ENCODE assay signal across 8 mouse cellular contexts in the genomic region with DNA sequence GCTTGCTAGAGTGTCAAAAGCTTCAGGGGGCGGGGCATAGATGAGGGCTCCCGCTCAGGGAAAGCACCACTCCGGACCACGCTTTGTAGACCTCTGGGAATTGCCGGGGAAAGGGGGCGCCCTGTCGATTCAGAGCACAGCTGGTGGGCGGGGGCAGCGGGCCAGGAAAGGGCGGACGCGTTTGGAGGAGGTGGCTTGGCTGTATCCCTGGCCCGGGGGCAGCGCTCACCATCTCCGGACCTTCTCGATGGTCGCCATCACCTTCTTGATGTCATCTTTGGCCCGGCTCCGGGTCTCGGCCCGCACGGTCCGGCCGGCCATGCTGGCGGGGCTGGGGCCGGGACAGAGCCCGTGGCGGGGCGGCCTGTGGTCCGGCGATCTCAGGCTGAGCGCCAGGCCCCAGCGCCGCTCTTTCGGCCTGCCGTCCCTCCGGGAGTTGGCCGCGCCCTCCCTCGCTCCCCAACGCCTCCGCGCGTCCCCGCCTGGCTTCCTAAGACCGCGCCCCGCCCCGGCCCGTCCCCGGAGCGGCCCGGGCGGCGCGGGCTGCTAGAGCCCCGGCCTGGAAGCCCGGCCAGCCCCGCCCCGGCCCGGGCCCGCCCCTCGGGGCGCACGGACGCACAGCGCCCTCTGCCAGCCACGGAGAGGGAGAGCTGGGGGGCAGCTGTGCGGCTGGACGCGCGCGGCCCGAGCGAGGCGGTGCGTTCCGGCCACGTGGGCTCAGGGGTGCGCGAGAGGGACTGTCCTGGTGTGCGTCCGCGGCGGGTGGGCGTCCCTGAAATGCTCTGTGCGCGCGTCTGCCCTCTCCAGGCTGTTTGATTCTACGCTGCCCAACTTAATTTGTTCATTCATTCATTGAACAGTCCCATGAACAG. TPM values are rescaled to one million over a fixed set of nuclear protein-coding genes. Genes with fewer than 3 reads are reported as not detected.
DNase-seq lines count a peak whose midpoint lies in the region; ATAC-seq and TF ChIP-seq lines count a peak whose summit lies in the region.

TSS of gene Bcl7c (minus strand) at position 727 of the 872 bp plus-strand sequence.

- peaks cover 48% of the 10 kb centered on the region for H3K4me1 ChIP-seq in erythroblast, embryonic 14.5 days (ENCODE audit: control insufficient read depth)
- peaks cover 22% of the 10 kb centered on the region for H3K4me1 ChIP-seq in heart, embryonic 11.5 days (ENCODE audit: control insufficient read depth, insufficient read depth, low read length)
- H3K4me1 ChIP-seq in kidney, embryonic 16.5 days (ENCODE audit: insufficient read depth, low read length): peaks cover 54% of the 10 kb centered on the region
- peaks cover 21% of the 10 kb centered on the region for H3K4me1 ChIP-seq in liver, embryonic 11.5 days (replicated peaks; ENCODE audit: control insufficient read depth, insufficient read depth, low read length)

- ATAC-seq in CD4-positive, CD25-positive, alpha-beta regulatory T cell, adult 4 months: peak; percentile 77
- peak; percentile 87 for ATAC-seq in heart, embryonic 11.5 days (replicated peaks; ENCODE audit: insufficient number of reproducible peaks, low FRiP score, low TSS enrichment)
- ATAC-seq in kidney, embryonic 16.5 days (ENCODE audit: low FRiP score, low TSS enrichment): peak; percentile 87
- ATAC-seq in liver, embryonic 11.5 days (replicated peaks; ENCODE audit: low FRiP score): peak; percentile 88

- peak within 1 kb of the TSS; percentile 93 for H3K27ac ChIP-seq in heart, embryonic 11.5 days (ENCODE audit: low read depth, low read length)
- H3K27ac ChIP-seq in kidney, embryonic 16.5 days (ENCODE audit: low read length): peak within 1 kb of the TSS; percentile 99
- peak within 1 kb of the TSS; percentile 91 for H3K27ac ChIP-seq in liver, embryonic 11.5 days (ENCODE audit: low read depth, low read length)

- H3K4me3 ChIP-seq in erythroblast, embryonic 14.5 days (replicated peaks): peak within 1 kb of the TSS; percentile 80
- peak within 1 kb of the TSS; percentile 71 for H3K4me3 ChIP-seq in heart, embryonic 11.5 days (ENCODE audit: low read depth, low read length)
- H3K4me3 ChIP-seq in kidney, embryonic 16.5 days (ENCODE audit: low read length): peak within 1 kb of the TSS; percentile 74
- peak within 1 kb of the TSS; percentile 71 for H3K4me3 ChIP-seq in liver, embryonic 11.5 days (ENCODE audit: low read depth, low read length)
- peak within 1 kb of the TSS; percentile 35 for H3K4me3 ChIP-seq in myocyte

- DNase-seq in brain, embryonic 18.5 days (ENCODE audit: low read depth, low spot score): peak; percentile 64
- peak; percentile 93 for DNase-seq in liver, embryonic 11.5 days (ENCODE audit: low spot score)
- peak; percentile 89 to 94 for DNase-seq in spleen, postnatal 4 days (ENCODE audit: low spot score in 2 of 2)

- peaks cover 19% of the 10 kb centered on the region for H3K36me3 ChIP-seq in erythroblast, embryonic 14.5 days (ENCODE audit: control insufficient read depth)
- H3K36me3 ChIP-seq in heart, embryonic 11.5 days (ENCODE audit: control insufficient read depth, insufficient read depth, low read length): 0 out of 2 replicates have a peak, but pooled peaks cover 4% of the 10 kb centered on the region
- peaks cover 20% of the 10 kb centered on the region for H3K36me3 ChIP-seq in kidney, embryonic 16.5 days (ENCODE audit: insufficient read depth, low read length)
- H3K36me3 ChIP-seq in liver, embryonic 11.5 days (ENCODE audit: control insufficient read depth, insufficient read depth, low read length): peaks cover 2% of the 10 kb centered on the region; the same call in 1 of the 2 replicates
- peaks cover 6% of the 10 kb centered on the region for H3K36me3 ChIP-seq in myocyte (ENCODE audit: control insufficient read depth, insufficient read depth)

- H3K79me2 ChIP-seq in myocyte (ENCODE audit: control insufficient read depth, insufficient read depth): peaks cover 17% of the 10 kb centered on the region

- WGBS in heart, embryonic 11.5 days (ENCODE audit: insufficient replicate concordance): under 1% methylated on average over 71 of the region's 90 CpGs
- under 1% methylated on average over 68 of the region's 90 CpGs for WGBS in kidney, embryonic 16.5 days
- under 1% methylated on average over 84 of the region's 90 CpGs for WGBS in liver, embryonic 11.5 days

- peak within 1 kb of the TSS; percentile 87 for H3K9ac ChIP-seq in heart, embryonic 11.5 days (ENCODE audit: low read depth, low read length)
- H3K9ac ChIP-seq in kidney, embryonic 16.5 days (replicated peaks; ENCODE audit: low read length): peak within 1 kb of the TSS; percentile 91
- peak within 1 kb of the TSS; percentile 77 for H3K9ac ChIP-seq in liver, embryonic 11.5 days (ENCODE audit: low read depth, low read length)

- H3K27me3 ChIP-seq in erythroblast, embryonic 14.5 days (ENCODE audit: control insufficient read depth): no peaks in the 10 kb centered on the region
- no peaks in the 10 kb centered on the region for H3K27me3 ChIP-seq in heart, embryonic 11.5 days (ENCODE audit: control insufficient read depth, insufficient read depth, low read length)
- no peaks in the 10 kb centered on the region for H3K27me3 ChIP-seq in kidney, embryonic 16.5 days (ENCODE audit: insufficient read depth, low read length)
- H3K27me3 ChIP-seq in liver, embryonic 11.5 days (replicated peaks; ENCODE audit: control insufficient read depth, insufficient read depth, low read length): no peaks in the 10 kb centered on the region
- H3K27me3 ChIP-seq in myocyte (ENCODE audit: control insufficient read depth, insufficient read depth, insufficient read length): no peaks in the 10 kb centered on the region

- peak within 1 kb of the TSS; percentile 75 for H3K4me2 ChIP-seq in heart, embryonic 11.5 days
- peak within 1 kb of the TSS; percentile 70 for H3K4me2 ChIP-seq in kidney, embryonic 16.5 days (replicated peaks; ENCODE audit: low read depth, low read length)
- peak within 1 kb of the TSS; percentile 83 for H3K4me2 ChIP-seq in liver, embryonic 11.5 days
- peak within 1 kb of the TSS; percentile 87 for H3K4me2 ChIP-seq in myocyte (ENCODE audit: low read depth)

- TF ChIP-seq POLR2A in myocyte (IDR thresholded peaks at IDR 0.05; ENCODE audit: insufficient read length, low read depth): peak; percentile 81

- H3K9me3 ChIP-seq in erythroblast, embryonic 14.5 days (ENCODE audit: control insufficient read depth, low read length): no peaks in the 10 kb centered on the region
- no peaks in the 10 kb centered on the region for H3K9me3 ChIP-seq in heart, embryonic 11.5 days (replicated peaks; ENCODE audit: control insufficient read depth, low read length)
- H3K9me3 ChIP-seq in kidney, embryonic 16.5 days (ENCODE audit: low read length): no peaks in the 10 kb centered on the region
- no peaks in the 10 kb centered on the region for H3K9me3 ChIP-seq in liver, embryonic 11.5 days (ENCODE audit: control insufficient read depth, low read length)

- H3ac ChIP-seq in myocyte (ENCODE audit: control insufficient read depth, insufficient read length): peak within 1 kb of the TSS; percentile 52

TF ChIP-seq in myocyte, 11 proteins besides CTCF, POLR2A, EP300 and RAD21:
- TF ChIP-seq USF1 (IDR thresholded peaks at IDR 0.05; ENCODE audit: low read depth): peak; percentile 47
- no peak for TF ChIP-seq CEBPB (IDR thresholded peaks at IDR 0.05; ENCODE audit: insufficient read depth, poor library complexity, severe bottlenecking)
- TF ChIP-seq TCF3 (IDR thresholded peaks at IDR 0.05; ENCODE audit: insufficient read length, low read depth): peak; percentile 48
- TF ChIP-seq POLR2AphosphoS2 (IDR thresholded peaks at IDR 0.05; ENCODE audit: insufficient read length, low read depth): peak; percentile 75
- TF ChIP-seq MYOD1 (IDR thresholded peaks at IDR 0.05; ENCODE audit: control insufficient read depth in 1 of 3, insufficient read length in 2 of 3, low read depth in 2 of 3): peak in 2 of 3 experiments; percentile 73 to 87
- no peak for TF ChIP-seq REST (IDR thresholded peaks at IDR 0.05; ENCODE audit: insufficient read depth, insufficient read length)
- peak in 2 of 3 experiments; percentile 86 to 91 for TF ChIP-seq MYOG (IDR thresholded peaks at IDR 0.05; ENCODE audit: control insufficient read depth in 1 of 3, insufficient read depth in 1 of 3, insufficient read length in 2 of 3, low read depth in 2 of 3)

RNA-seq across cellular contexts. Expression of gene Bcl7c, which starts in this region (rescaled TPM):
- 1 to 10 TPM; 3.2 to 5.5 TPM for polyA plus RNA-seq in CD4-positive, CD25-positive, alpha-beta regulatory T cell, adult 4 months (2017; shearing (Covaris generic))
- polyA plus RNA-seq in erythroblast, embryonic 14.5 days (2012): 16.0 and 17.8 TPM in 2 replicates
- polyA plus RNA-seq in heart, embryonic 11.5 days (2014; fragmentation: Nextera tagmentation; extraction: Ambion mirVana): 32.5 and 34.4 TPM in 2 replicates
- 50.5 and 54.5 TPM in 2 replicates for polyA plus RNA-seq in kidney, embryonic 16.5 days (2015; fragmentation: Nextera tagmentation; extraction: Ambion mirVana)
- polyA plus RNA-seq in liver, embryonic 11.5 days (2014; fragmentation: Nextera tagmentation; extraction: Ambion mirVana): 46.8 and 50.7 TPM in 2 replicates
- polyA plus RNA-seq in myocyte (2012; fragmentation: generic; extraction: Trizol): 94.7 TPM

Comparison
In these comparisons a context has a peak if more than half of its experiments do, and no peak if none do; other contexts are left out.
1. Peak in every context shown above with its lines: DNase-seq, ATAC-seq, H3K4me3 ChIP-seq and H3K27ac ChIP-seq.